Mouse (Mus musculus) thymus, adult 2 months (tissue): ENCODE results near the gene Snx14.

Experiments used
- CTCF ChIP-seq: fragments of 200-500 bp; IDR thresholded peaks from 2 replicates; pipeline ENCODE4 v1.5.1; 2012; ENCODE audit warnings: mild to moderate bottlenecking, control low read depth, low read length, moderate library complexity, borderline replicate concordance; ENCODE audit not compliant: control insufficient read depth, poor library complexity, insufficient read depth; ENCODE audit errors: extremely low read depth
- POLR2A ChIP-seq: fragments of 200-500 bp; IDR thresholded peaks from 2 replicates; pipeline ENCODE4 v1.6.1; 2012; ENCODE audit warnings: mild to moderate bottlenecking, low read length, control low read depth, moderate library complexity; ENCODE audit not compliant: control insufficient read depth, poor library complexity, insufficient read depth; ENCODE audit errors: extremely low read depth

GRCm38 (mm10) chr9:88328666-88329065 lies 110.1 kb downstream of the Snx14 start:
- TF ChIP-seq CTCF (no peak), POLR2A (no peak)
